Mouse (Mus musculus): ENCODE data around the gene Mindy4. TPM values are rescaled to one million over a fixed set of nuclear protein-coding genes. Genes with fewer than 3 reads are reported as not detected.

Gene Mindy4
- not detected in 2 replicates for polyA plus RNA-seq (2012)

DNA sequence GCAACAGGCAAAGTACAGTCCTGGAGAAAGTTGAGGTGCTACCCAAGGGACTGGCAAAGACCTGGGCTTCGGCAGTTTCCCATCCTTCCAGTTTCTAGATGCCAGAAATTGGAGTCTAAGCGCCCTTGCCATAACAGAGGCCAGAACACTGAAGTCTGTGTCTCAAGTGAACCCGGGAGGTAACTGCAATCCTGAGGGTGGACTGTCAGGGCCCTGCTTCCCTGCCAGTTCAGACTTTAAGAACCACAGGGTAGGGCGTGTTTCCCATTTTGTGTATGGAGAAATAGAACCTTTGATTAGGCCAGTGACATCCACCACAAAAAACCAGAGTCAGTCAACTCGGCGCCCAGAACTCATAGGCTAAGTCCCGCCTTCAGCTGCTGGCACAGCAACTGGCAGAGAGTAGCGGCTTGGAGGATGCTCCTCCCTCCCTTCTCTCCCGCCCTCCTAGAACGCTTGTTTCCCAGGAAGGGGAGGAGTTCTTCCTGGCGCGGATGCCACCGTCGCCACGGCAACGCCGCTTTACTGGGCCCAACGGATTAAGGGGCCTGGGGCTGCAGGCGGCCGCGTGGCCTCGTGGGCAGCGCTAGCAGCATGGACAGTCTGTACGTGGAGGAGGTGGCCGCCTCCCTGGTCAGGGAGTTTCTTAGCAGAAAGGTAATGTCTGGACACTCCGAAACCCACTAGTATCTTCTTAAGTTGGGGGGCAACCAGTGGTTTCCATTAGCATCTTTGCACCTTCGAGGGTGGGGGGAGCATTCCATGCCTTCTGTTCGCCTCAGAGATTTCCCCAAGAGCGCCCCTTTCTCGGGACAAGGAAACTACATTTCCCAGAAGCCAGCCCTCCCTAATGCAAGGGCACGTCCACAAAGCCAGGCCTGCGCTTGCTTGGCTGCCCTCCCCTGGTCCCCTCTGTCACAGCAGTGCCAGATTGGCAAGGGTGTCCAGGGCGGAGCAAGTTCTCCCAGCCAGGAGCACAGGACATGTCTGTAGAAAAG, at the start of gene Mindy4:
Gene Mindy4, plus strand, starts transcription at position 471 of the 998 bp plus-strand sequence.
- TF ChIP-seq GATA1 (IDR thresholded peaks at IDR 0.05; ENCODE audit: low read length), result no peak

DNA sequence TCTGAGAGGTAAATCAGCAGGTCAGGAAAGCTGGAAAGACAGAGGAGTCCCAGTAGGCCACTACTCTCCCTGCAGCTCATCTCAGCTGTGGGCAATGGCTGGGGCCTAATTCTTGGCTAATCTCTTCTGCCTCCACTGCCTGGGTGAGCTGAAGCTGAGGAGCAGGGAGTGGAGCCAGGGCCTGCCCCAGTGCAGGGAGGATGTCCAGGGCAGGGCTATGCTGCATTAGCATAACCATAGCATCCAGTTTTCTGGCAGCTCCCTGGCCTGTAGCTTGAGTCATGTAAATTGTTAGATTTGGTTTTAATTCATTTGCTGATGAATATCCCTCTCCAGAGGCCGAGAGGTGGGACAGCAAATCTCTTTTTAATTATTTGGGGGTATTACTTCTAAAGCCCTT, 43.9 kb upstream of the Mindy4 start:
- TF ChIP-seq GATA1 (IDR thresholded peaks at IDR 0.05; ENCODE audit: low read length), result no peak

DNA sequence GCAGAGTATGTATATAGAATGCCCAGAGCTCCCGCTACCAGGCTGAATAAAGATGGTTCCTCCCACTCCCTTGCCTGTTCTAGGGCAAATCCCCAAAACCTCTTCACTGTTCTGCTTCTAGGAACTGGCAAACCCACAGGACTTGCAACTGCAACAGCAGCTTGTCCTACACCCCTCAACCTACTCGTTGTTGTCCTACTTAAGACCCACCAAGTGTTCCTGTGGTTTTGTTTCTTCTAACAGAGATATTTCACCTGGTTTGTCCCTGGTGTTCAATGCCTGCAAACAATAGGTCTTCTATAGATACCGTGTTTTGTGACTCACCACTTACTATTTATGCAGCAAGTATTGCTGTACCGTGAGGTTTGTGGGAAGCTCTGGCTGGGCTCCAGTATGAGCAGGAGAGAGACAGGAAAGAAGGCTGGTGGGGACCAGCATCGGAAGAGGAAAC, 41.8 kb upstream of the Mindy4 start:
- TF ChIP-seq GATA1 (IDR thresholded peaks at IDR 0.05; ENCODE audit: low read length), result no peak

DNA sequence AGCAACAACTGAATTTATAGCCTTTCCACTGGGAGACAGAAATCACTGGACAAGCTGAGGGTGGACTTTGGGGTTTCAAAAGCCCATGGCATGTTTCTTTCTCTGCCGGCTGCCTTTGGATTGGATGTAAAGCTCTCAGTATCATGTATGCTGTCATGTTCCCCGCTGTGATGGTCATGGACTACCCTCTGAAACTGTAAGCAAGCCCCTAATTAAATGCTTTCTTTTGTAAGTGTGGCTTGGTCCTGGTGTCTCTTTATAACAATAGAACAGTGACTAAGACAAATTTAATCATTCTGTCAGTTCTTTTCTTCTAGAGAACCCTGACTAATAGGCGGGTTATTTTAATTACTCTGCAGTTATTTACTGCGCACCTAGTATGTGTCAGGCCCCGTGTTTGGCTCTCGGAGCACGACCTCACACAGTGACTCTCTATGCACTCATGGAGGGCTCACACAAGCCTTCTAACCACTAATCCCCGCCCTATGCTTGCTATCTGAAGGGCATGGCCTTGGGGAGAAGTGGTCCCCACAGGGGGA, 40.1 kb upstream of the Mindy4 start:
- TF ChIP-seq GATA1 (IDR thresholded peaks at IDR 0.05; ENCODE audit: low read length), result no peak

DNA sequence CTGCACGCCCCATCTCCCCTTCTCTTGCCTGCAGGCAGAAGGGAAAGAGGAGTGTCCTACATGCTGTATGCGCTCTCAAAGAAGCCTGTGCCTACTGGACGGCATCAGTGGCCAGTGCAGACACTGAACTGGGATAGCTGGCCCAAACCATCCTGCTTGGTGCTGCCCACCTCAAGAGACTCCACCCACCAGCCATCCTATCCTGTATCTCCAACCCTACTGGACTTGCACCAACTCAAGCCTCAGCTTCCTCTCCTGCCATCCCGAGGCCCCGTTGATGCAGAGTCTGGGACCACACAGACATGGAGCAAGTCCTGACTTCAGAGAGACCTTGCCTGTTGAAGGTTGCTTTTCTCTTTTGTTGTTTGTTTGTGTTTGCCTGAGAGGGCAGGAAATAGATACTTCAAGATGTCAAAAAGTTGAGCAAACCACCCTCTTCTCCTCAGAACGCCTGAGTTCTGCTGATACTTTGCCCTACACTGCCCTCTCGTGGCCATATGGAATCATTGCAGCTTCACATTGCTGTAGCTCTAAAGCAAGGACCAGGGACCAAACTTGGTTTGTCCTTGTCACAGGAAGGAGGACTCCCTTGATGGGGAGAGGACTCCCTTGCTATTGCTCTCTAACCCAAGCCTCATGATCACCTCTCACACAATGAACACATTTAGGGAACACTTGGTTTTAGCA, 36.3 kb upstream of the Mindy4 start:
- no peak for TF ChIP-seq GATA1 (IDR thresholded peaks at IDR 0.05; ENCODE audit: low read length)

DNA sequence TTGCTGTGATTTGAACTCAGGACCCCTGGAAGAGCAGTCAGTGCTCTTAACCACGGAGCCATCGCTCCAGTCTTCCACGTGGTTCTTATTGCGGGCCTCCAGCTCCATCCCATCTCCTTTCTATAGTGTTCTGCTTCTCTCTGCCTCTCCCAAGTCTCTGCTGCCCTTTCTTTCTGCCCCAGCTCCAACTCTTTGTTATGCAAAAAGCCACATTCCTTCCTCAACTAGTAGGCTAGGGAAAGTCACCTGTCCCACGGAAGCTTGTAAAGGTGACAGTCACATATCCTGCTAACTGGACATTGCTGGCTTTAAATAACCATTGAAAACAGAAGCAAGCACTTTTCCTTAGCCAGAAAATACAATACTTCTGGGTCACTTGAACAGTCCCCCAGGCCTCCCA, 33.4 kb upstream of the Mindy4 start:
- TF ChIP-seq GATA1 (IDR thresholded peaks at IDR 0.05; ENCODE audit: low read length), result no peak

DNA sequence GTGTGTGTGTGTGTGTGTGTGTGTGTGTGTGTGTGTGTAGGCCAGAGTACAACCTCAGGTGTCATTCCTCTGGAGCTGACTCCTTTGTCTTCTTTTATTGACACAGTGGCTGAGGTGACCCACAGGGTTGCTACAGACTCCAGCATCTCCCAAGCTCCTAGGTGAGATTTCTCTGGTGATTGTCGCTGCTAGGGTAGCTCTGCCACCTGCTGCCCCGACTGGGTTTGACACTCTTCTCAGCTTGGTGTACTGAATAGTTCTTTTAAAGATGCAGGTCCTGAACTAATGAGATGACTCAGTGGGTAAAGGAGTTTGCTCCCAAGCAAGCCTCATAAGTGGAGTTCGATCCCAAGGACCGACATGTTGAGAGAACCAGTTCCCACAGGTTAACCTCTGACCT, 31.5 kb upstream of the Mindy4 start:
- no peak for TF ChIP-seq GATA1 (IDR thresholded peaks at IDR 0.05; ENCODE audit: low read length)

DNA sequence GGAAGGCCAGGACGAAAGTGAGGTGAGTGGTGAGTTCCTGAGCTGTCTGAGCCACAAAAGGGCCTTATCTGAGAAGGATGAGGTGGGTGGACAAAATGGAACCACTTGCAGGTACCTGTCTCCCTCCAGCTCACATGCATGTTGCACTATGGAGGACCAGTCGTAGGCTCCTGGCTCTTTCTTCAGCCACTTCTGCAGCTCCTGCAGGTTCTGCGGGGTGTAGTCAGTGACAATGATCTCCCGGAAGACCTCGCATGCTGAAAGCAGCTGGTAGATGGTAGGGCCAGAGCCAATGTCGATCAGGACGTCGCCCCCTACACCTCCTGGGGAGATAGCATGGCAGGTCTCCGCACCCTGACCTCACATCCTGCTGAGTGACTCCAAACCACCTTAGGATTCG, 30.0 kb upstream of the Mindy4 start:
- no peak for TF ChIP-seq GATA1 (IDR thresholded peaks at IDR 0.05; ENCODE audit: low read length)

DNA sequence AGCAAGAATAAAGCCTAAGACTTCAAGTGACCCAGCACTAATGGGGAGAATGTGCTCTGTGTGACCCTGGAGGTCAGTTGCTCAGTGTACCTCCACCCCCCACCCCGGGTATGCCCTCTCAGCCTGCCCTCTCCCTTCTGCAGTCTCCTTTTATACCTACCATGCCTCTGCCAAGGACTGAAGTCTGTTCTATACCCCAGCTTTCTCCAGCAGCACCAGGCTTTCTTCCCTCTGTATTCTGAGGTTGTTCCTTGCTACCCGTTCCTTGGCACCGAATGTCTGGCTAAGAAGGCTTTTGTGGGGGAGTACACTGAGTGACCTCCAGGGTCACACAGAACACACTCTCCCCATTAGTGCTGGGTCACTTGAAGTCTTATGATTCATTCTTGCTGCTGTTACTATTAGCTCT, 29.2 kb upstream of the Mindy4 start:
- no peak for TF ChIP-seq GATA1 (IDR thresholded peaks at IDR 0.05; ENCODE audit: low read length)

DNA sequence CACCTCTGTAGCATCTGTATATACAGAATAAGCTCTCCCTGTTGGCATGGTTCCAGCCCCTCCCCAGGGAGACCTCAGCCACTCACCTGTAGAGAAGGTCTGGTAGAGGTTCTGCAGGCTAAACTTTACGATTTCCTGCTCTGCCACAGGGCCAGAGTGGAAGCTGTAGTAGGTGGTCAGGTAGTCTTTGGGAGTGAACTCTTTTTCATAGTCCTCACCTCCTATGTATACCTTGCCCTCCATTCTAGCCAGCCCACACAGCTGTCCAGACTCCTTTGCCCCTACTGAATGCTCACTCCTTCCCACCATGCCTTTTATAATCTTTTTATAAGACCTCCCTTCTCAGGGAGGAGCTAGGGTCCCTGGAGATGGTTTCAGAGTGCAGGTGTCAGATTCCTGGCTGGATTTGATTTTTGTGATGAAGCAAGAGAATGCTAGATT, 28.4 kb upstream of the Mindy4 start, which contains the start of gene Inmt:
Gene Inmt, minus strand, starts transcription at position 303 of the 441 bp plus-strand sequence.
- no peak for TF ChIP-seq GATA1 (IDR thresholded peaks at IDR 0.05; ENCODE audit: low read length)

DNA sequence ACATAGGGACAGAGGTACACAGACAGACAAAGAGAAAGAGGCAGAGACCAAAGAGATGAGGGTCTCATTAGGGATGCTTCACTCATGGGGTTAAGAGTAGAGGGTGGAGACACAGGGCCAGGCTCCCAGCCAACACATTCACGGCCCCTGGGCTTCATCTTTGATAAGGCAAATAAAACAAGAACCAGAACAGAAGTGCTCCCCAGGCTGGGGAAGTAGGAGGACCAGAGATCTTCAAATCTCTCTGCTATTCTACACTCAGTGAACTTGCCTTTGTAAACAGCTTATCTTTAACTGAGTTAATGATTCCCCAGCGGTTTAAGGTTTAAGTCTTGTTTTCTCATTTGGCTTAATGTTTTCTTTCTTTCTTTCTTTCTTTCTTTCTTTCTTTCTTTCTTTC, 27.7 kb upstream of the Mindy4 start:
- TF ChIP-seq GATA1 (IDR thresholded peaks at IDR 0.05; ENCODE audit: low read length), result no peak

DNA sequence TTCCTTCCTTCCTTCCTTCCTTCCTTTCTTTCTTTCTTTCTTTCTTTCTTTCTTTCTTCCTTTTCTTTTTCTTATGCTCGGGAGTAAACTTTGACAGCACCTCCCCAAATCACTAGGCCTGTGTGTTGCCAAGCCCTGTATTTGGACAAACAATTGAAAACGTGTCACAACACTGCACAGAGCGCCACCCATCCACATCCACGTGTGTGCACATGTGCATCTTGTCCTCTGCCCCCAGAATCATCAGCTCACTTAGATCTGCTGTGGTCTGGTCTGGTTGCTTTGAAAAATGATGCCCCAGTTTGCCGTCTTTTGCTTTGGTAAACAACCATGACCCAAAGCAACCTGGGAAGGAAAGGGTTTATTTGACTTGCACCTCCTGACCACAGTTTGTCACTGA, 27.3 kb upstream of the Mindy4 start:
- TF ChIP-seq GATA1 (IDR thresholded peaks at IDR 0.05; ENCODE audit: low read length), result no peak

DNA sequence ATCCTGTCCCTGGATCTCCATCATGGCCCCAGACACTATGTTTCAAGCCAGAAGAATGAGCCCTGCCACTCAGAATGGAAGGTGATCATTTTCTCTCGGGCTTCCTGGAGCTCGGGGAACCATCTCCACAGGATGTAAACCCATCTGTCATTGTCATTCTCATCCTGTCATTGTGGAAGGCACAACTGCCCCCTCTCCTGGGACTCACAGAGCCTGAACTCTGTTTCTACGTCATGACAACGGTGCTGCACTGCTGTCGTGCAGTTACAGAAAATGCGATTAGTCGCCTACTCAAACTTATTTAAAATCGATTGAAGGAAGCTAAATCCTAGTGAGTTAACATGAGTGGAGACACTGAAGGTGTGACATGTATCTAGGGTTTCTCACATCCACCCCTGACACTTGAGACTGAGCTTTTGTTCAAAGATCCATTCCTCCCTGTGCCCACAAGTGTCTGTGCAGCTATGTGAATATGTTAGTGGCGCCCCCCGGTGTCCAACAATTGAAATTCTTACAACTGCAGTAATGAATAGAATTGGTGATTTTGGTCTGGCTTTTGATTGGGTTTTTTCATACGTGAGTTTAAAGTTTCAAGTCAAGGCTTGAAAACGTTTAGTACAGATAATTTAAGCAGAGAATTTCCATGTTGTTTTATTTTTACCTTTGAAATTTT, 26.0 kb upstream of the Mindy4 start:
- TF ChIP-seq GATA1 (IDR thresholded peaks at IDR 0.05; ENCODE audit: low read length), result no peak

DNA sequence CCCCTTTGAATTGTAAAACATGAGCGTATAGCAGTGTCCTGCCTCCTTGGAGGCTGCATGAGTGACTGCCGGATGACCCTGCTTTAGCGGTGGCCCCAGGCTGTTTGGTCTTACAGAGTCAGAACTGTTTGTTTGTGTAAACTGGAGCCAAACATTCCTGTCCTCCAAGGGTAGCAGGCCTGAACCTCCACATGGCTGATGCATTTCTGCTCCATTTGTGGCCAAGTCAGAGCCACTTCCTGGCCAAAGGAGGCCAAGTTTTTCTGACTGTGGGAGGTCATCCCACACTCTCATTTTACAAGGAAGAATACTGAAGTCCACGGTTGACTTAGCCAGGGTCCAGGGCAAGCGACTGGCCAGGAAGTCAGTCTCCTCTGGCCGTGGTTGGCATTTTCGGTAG, 23.6 kb upstream of the Mindy4 start:
- no peak for TF ChIP-seq GATA1 (IDR thresholded peaks at IDR 0.05; ENCODE audit: low read length)

DNA sequence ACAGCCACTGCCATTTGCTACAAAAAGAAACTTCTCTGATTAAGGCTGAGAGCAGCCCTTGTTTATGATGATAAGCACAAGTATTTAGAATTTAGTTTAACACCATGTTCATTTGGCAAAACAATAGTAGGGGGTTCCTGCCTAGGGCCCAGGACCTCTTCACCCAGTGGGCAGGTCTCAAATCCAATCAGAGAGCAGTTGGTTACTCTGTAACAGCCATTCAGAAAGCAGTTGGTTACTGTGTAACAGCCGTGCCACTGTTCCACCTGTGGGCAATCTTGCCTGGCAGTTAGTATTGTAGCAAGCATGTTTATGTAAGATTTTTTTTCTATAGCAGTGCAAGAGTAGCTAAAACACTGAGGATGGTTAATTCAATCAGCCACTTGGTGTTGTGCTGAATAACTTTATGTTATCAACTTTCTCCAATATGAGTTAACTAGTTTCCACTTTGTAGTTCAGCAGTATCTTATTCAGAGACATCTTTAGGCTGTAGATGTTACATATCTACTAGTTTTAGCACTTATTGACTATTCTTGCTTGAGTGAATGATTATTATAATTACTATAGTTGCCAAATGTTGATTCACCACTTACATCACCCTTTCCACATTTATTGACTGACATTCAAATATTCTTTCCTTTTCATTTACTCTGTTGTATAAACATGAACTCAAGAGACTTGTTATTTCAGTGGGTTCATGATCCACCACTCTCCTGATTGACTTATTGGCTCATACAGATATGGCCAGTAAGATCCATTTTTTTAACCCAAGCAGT, 20.3 kb upstream of the Mindy4 start:
- no peak for TF ChIP-seq GATA1 (IDR thresholded peaks at IDR 0.05; ENCODE audit: low read length)
